8 mouse cellular contexts compared by ENCODE assay signal in the genomic region with DNA sequence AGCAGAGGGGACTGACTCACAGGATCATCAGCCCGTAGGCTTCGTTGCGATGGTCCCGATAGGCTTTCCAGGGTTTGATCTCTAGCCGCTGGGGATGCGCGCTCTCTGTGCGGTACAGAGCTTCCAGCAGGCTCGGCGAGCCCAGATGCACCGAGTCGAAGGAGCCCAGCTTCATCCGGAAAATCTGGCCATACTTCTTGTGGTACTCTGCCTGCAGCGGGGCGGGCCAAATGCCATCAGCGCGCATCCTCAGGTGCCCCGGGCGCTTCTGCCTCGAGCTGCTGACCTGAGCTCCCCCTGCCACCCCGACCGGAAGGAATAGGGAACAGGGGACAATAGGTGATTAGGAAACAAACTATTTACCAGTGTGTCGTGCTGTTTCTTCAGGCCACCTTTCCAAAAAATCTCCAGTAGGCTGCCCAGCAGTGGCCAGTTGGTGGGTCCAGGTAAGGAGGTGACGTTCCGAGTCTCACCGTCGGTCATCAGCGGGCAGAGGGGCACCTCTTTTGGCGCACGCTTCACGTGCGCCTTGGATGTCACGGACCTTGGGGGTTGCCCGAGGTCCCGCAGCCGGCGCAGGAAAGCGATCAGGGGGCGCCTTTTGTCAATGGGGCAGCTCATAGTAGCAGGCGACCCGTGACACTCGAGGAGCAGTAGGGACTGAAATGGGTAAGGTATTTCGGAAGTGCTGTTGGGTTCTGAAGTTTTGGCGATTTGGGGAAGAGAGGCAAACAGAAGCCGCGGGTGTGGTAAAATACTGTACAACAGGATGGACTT. TPM values are rescaled to one million over a fixed set of nuclear protein-coding genes. Genes with fewer than 3 reads are reported as not detected.
DNase-seq lines count a peak whose midpoint lies in the region; ATAC-seq and TF ChIP-seq lines count a peak whose summit lies in the region.

Pfdn4 (plus strand) TSS at position 275 of the 777 bp plus-strand sequence.

- no peak within 1 kb of the TSS for H3K4me3 ChIP-seq in left cerebral cortex, adult 2 months
- H3K4me3 ChIP-seq in kidney, embryonic 16.5 days (ENCODE audit: low read length), result peak within 1 kb of the TSS; percentile 36
- no peak within 1 kb of the TSS for H3K4me3 ChIP-seq in macrophage (ENCODE audit: inconsistent target)

- no peak within 1 kb of the TSS for H3K27ac ChIP-seq in left cerebral cortex, adult 2 months
- H3K27ac ChIP-seq in kidney, embryonic 16.5 days (ENCODE audit: low read length), result no peak within 1 kb of the TSS
- H3K27ac ChIP-seq in macrophage, result no peak within 1 kb of the TSS

- H3K27me3 ChIP-seq in kidney, embryonic 16.5 days (ENCODE audit: insufficient read depth, low read length), result peaks cover 79% of the 10 kb centered on the region

- H3K9me3 ChIP-seq in kidney, embryonic 16.5 days (ENCODE audit: low read length), result no peaks in the 10 kb centered on the region

- H3K36me3 ChIP-seq in kidney, embryonic 16.5 days (ENCODE audit: insufficient read depth, low read length), result no peaks in the 10 kb centered on the region
- H3K36me3 ChIP-seq in macrophage (ENCODE audit: inconsistent target), result no peaks in the 10 kb centered on the region

- no peak within 1 kb of the TSS for H3K9ac ChIP-seq in kidney, embryonic 16.5 days (replicated peaks; ENCODE audit: low read length)

- no peak for TF ChIP-seq POLR2A in brain, embryonic 14.5 days (IDR thresholded peaks at IDR 0.05; ENCODE audit: borderline replicate concordance, extremely low read depth, insufficient read depth, insufficient read length, poor library complexity, severe bottlenecking)

- intact Hi-C loops in left cerebral cortex, adult 2 months (cut with DNase I), result no loop called here
- intact Hi-C loops in gastrocnemius, postnatal 36 days (cut with DNase I), result no loop called here

- 1% methylated on average over 46 of the region's 46 CpGs for WGBS in kidney, embryonic 16.5 days
- WGBS in macrophage (ENCODE audit: missing documents), result 6% methylated on average over 46 of the region's 46 CpGs

- ATAC-seq in kidney, embryonic 16.5 days (ENCODE audit: low FRiP score, low TSS enrichment), result no peak
- no peak for ATAC-seq in cerebellum, adult (ENCODE audit: insufficient number of reproducible peaks, low FRiP score, low TSS enrichment)

- no peaks in the 10 kb centered on the region for H3K79me2 ChIP-seq in macrophage (ENCODE audit: inconsistent target)

- no peak for TF ChIP-seq CTCF in left cerebral cortex, adult 2 months (IDR thresholded peaks at IDR 0.05)
- no peak for TF ChIP-seq CTCF in brain, embryonic 14.5 days (IDR thresholded peaks at IDR 0.05; ENCODE audit: borderline replicate concordance, extremely low read depth, insufficient read depth, insufficient read length)

- DNase-seq in left cerebral cortex, adult 2 months (ENCODE audit: extremely low spot score in 1 of 2, low spot score in 2 of 2), result peak in 1 of 2 experiments; percentile 15
- no peak for DNase-seq in left cerebral cortex, adult 9 months (ENCODE audit: low spot score in 2 of 2)
- peak; percentile 57 for DNase-seq in brain, embryonic 14.5 days (ENCODE audit: low read depth)
- no peak for DNase-seq in gastrocnemius, postnatal 36 days
- DNase-seq in T-cell, adult 2 months (ENCODE audit: low spot score), result no peak

- H3K4me1 ChIP-seq in kidney, embryonic 16.5 days (ENCODE audit: insufficient read depth, low read length), result peaks cover 14% of the 10 kb centered on the region

- peak within 1 kb of the TSS; percentile 49 for H3K4me2 ChIP-seq in kidney, embryonic 16.5 days (replicated peaks; ENCODE audit: low read depth, low read length)

RNA-seq across cellular contexts. Expression of gene Pfdn4, which starts in this region (rescaled TPM):
- total RNA-seq in left cerebral cortex, adult 2 months (2021), result 10 to 100 TPM; 30.5 to 31.7 TPM
- polyA plus RNA-seq in brain, embryonic 14.5 days (2012; rRNA removed), result 55.5 and 55.6 TPM in 2 replicates
- 10 to 100 TPM; 12.1 to 12.6 TPM for total RNA-seq in gastrocnemius, postnatal 36 days (2021)
- polyA plus RNA-seq in kidney, embryonic 16.5 days (2015; fragmentation: Nextera tagmentation; extraction: Ambion mirVana), result 56.4 and 74.0 TPM in 2 replicates
- 10 to 100 TPM in 18 of 26 experiments, 1 to 10 TPM in 8; 2.5 to 22.0 (median 11.8) TPM for total RNA-seq in macrophage (2018; cell fraction: chromatin; rRNA removed)
- total RNA-seq in macrophage (2018; cell fraction: cytosol; rRNA removed), result 10 to 100 TPM; 13.0 to 24.9 (median 18.1) TPM
- 10 to 100 TPM in 11 of 26 experiments, 1 to 10 TPM in 15; 3.4 to 21.2 (median 9.3) TPM for total RNA-seq in macrophage (2018; cell fraction: nucleus; rRNA removed)
- 19.9 to 31.0 TPM (median 20.7 TPM) in 3 replicates for polyA plus RNA-seq in macrophage (2018)
